Mouse (Mus musculus): ENCODE measurements around the gene Dglucy. TPM values are rescaled to one million over a fixed set of nuclear protein-coding genes. Genes with fewer than 3 reads are reported as not detected.
A peak's percentile ranks its signal among the peaks of the same experiment; 100 is the strongest.

The Dglucy gene
- polyA plus RNA-seq, 1 experiment from 2014 or later: 1.6 TPM

DNA sequence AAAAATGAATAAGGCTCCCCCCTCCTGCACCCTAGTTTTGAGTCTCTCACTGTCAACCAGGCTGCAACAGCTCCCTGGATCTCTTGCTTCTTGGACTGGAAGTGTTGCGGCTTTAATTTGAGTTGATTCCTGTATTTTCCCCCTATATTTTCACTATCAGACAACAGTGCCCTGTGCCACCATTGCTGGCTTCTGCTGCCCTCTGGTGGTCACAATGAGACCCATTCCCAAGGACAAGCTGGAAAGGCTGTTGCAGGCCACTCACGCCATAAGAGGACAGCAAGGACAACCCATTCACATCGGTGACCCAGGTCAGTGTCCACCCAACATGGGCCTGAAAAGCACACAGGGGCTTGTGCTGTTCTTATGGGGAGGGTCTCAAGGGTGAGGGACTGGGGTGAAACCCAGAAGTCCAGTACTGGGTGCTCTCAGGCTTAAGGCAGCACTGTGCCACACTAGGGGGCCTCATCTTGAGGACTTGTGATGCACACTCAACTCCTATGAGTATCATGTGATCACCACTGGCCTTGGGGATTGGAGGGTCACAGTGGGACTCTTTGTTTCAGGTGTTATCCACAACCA lies 62.4 kb downstream of the Dglucy start:
- Histone ChIP-seq H3K27me3 (ENCODE audit: control insufficient read depth, insufficient read depth, low read length) (no peaks in the 10 kb centered on the region), H3K9ac (ENCODE audit: low read depth, low read length) (no peak overlapping the region), H3K27ac (ENCODE audit: low read depth, low read length) (no peak overlapping the region), H3K4me3 (ENCODE audit: low read depth, low read length) (no peak overlapping the region), H3K9me3 (replicated peaks; ENCODE audit: control insufficient read depth, low read length) (no peaks in the 10 kb centered on the region), H3K36me3 (ENCODE audit: control insufficient read depth, insufficient read depth, low read length) (no peaks in the 10 kb centered on the region), H3K4me2 (no peak overlapping the region), H3K4me1 (ENCODE audit: control insufficient read depth, insufficient read depth, low read length) (peaks cover 4% of the 10 kb centered on the region; the same call in 1 of the 2 replicates)
- ATAC-seq (replicated peaks; ENCODE audit: insufficient number of reproducible peaks, low FRiP score, low TSS enrichment): peak; percentile 14; the same call in 1 of the 2 replicates
- WGBS (ENCODE audit: insufficient replicate concordance): 29% methylated on average over 3 of the region's 3 CpGs

DNA sequence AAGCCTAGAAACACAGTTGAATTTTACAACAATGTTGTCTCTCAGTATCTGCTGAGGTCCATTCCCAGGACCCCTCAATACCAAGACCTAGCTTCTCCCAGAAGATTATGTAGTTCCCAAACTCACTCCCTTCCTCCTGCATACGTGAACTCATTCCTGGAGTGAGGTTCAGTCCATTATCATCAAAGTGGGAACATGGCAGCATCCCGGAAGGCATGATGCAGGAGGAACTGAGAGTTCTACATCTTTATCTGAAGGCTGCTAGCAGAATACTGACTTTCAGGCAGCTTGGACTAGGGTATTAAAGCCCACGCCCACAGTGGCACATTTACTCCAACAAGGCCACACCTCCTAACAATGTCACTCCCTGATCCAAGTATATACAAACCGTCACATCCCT lies 64.3 kb downstream of the Dglucy start:
- Histone ChIP-seq H3K9me3 (replicated peaks; ENCODE audit: control insufficient read depth, low read length) (no peaks in the 10 kb centered on the region), H3K4me3 (ENCODE audit: low read depth, low read length) (no peak overlapping the region), H3K27ac (ENCODE audit: low read depth, low read length) (no peak overlapping the region), H3K36me3 (ENCODE audit: control insufficient read depth, insufficient read depth, low read length) (no peaks in the 10 kb centered on the region), H3K4me1 (ENCODE audit: control insufficient read depth, insufficient read depth, low read length) (peaks cover 4% of the 10 kb centered on the region; the same call in 1 of the 2 replicates), H3K27me3 (ENCODE audit: control insufficient read depth, insufficient read depth, low read length) (no peaks in the 10 kb centered on the region), H3K4me2 (no peak overlapping the region), H3K9ac (ENCODE audit: low read depth, low read length) (no peak overlapping the region)
- no peak for ATAC-seq (replicated peaks; ENCODE audit: insufficient number of reproducible peaks, low FRiP score, low TSS enrichment)
- 70% methylated on average over 4 of the region's 4 CpGs for WGBS (ENCODE audit: insufficient replicate concordance)

GRCm38 (mm10) chr12:100844546-100844945 lies 65.7 kb downstream of the Dglucy start:
- H3K9ac ChIP-seq (ENCODE audit: low read depth, low read length): no peak overlapping the region
- H3K4me3 ChIP-seq (ENCODE audit: low read depth, low read length): no peak overlapping the region
- 79% methylated on average over 7 of the region's 7 CpGs for WGBS (ENCODE audit: insufficient replicate concordance)
- H3K27ac ChIP-seq (ENCODE audit: low read depth, low read length): no peak overlapping the region
- H3K27me3 ChIP-seq (ENCODE audit: control insufficient read depth, insufficient read depth, low read length): no peaks in the 10 kb centered on the region
- no peak for ATAC-seq (replicated peaks; ENCODE audit: insufficient number of reproducible peaks, low FRiP score, low TSS enrichment)
- H3K4me2 ChIP-seq: no peak overlapping the region
- H3K36me3 ChIP-seq (ENCODE audit: control insufficient read depth, insufficient read depth, low read length): no peaks in the 10 kb centered on the region
- H3K9me3 ChIP-seq (replicated peaks; ENCODE audit: control insufficient read depth, low read length): no peaks in the 10 kb centered on the region
- no peaks in the 10 kb centered on the region; the same call in 1 of the 2 replicates for H3K4me1 ChIP-seq (ENCODE audit: control insufficient read depth, insufficient read depth, low read length)

DNA sequence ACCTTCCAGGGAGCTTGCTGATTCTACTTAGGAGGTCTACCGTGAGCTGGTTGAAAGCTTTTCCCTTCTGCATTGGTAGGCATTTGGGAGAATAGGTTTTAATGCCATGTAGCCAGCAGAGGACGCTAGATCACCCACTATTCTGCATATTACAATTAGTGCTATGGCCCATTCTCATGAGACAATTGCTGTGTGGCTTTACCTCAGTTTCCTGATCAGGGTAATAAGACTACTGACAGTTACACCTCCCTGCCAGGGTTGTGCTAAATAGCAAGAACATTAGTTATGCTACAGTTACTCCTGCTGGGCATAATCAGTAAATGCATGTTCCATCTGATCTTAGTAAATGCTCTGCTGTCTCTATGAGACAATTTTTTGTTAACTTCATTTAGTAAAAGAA lies 67.0 kb downstream of the Dglucy start:
- 25% methylated on average over 2 of the region's 2 CpGs for WGBS (ENCODE audit: insufficient replicate concordance)
- Histone ChIP-seq H3K4me1 (ENCODE audit: control insufficient read depth, insufficient read depth, low read length) (no peaks in the 10 kb centered on the region), H3K9ac (ENCODE audit: low read depth, low read length) (no peak overlapping the region)

GRCm38 (mm10) chr12:100846566-100846965 lies 67.7 kb downstream of the Dglucy start:
- no peaks in the 10 kb centered on the region for H3K9me3 ChIP-seq (replicated peaks; ENCODE audit: control insufficient read depth, low read length)
- H3K4me3 ChIP-seq (ENCODE audit: low read depth, low read length): no peak overlapping the region
- no peak overlapping the region for H3K27ac ChIP-seq (ENCODE audit: low read depth, low read length)
- H3K36me3 ChIP-seq (ENCODE audit: control insufficient read depth, insufficient read depth, low read length): no peaks in the 10 kb centered on the region
- ATAC-seq (replicated peaks; ENCODE audit: insufficient number of reproducible peaks, low FRiP score, low TSS enrichment): no peak
- H3K4me2 ChIP-seq: no peak overlapping the region
- no peaks in the 10 kb centered on the region for H3K27me3 ChIP-seq (ENCODE audit: control insufficient read depth, insufficient read depth, low read length)
- no peaks in the 10 kb centered on the region for H3K4me1 ChIP-seq (ENCODE audit: control insufficient read depth, insufficient read depth, low read length)
- no peak overlapping the region for H3K9ac ChIP-seq (ENCODE audit: low read depth, low read length)
- WGBS (ENCODE audit: insufficient replicate concordance): 59% methylated on average over 1 of the region's 1 CpGs

More for the DNA sequence above, 67.0 kb downstream of the Dglucy start:
- Histone ChIP-seq H3K4me2 (no peak overlapping the region), H3K27ac (ENCODE audit: low read depth, low read length) (no peak overlapping the region), H3K27me3 (ENCODE audit: control insufficient read depth, insufficient read depth, low read length) (no peaks in the 10 kb centered on the region), H3K9me3 (replicated peaks; ENCODE audit: control insufficient read depth, low read length) (no peaks in the 10 kb centered on the region), H3K4me3 (ENCODE audit: low read depth, low read length) (no peak overlapping the region), H3K36me3 (ENCODE audit: control insufficient read depth, insufficient read depth, low read length) (no peaks in the 10 kb centered on the region)
- ATAC-seq (replicated peaks; ENCODE audit: insufficient number of reproducible peaks, low FRiP score, low TSS enrichment): no peak

- no peak overlapping the region for H3K27ac ChIP-seq (ENCODE audit: low read depth, low read length)
- H3K9me3 ChIP-seq (replicated peaks; ENCODE audit: control insufficient read depth, low read length): no peaks in the 10 kb centered on the region
- no peaks in the 10 kb centered on the region for H3K4me1 ChIP-seq (ENCODE audit: control insufficient read depth, insufficient read depth, low read length)
- H3K4me3 ChIP-seq (ENCODE audit: low read depth, low read length): no peak overlapping the region
- no peak for ATAC-seq (replicated peaks; ENCODE audit: insufficient number of reproducible peaks, low FRiP score, low TSS enrichment)
- H3K9ac ChIP-seq (ENCODE audit: low read depth, low read length): no peak overlapping the region
- WGBS (ENCODE audit: insufficient replicate concordance): 77% methylated on average over 11 of the region's 11 CpGs
- no peaks in the 10 kb centered on the region; the same call in 1 of the 2 replicates for H3K27me3 ChIP-seq (ENCODE audit: control insufficient read depth, insufficient read depth, low read length)
- no peaks in the 10 kb centered on the region for H3K36me3 ChIP-seq (ENCODE audit: control insufficient read depth, insufficient read depth, low read length)
- H3K4me2 ChIP-seq: no peak overlapping the region
These were observed 68.7 kb downstream of the Dglucy start for GRCm38 (mm10) chr12:100847437-100848080.

- H3K36me3 ChIP-seq (ENCODE audit: control insufficient read depth, insufficient read depth, low read length): no peaks in the 10 kb centered on the region
- peaks cover 2% of the 10 kb centered on the region; the same call in 1 of the 2 replicates for H3K27me3 ChIP-seq (ENCODE audit: control insufficient read depth, insufficient read depth, low read length)
- ATAC-seq (replicated peaks; ENCODE audit: insufficient number of reproducible peaks, low FRiP score, low TSS enrichment): no peak
- H3K27ac ChIP-seq (ENCODE audit: low read depth, low read length): no peak overlapping the region
- no peaks in the 10 kb centered on the region for H3K9me3 ChIP-seq (replicated peaks; ENCODE audit: control insufficient read depth, low read length)
- no peak overlapping the region for H3K4me3 ChIP-seq (ENCODE audit: low read depth, low read length)
- H3K9ac ChIP-seq (ENCODE audit: low read depth, low read length): no peak overlapping the region
- no peaks in the 10 kb centered on the region for H3K4me1 ChIP-seq (ENCODE audit: control insufficient read depth, insufficient read depth, low read length)
- 72% methylated on average over 7 of the region's 7 CpGs for WGBS (ENCODE audit: insufficient replicate concordance)
- H3K4me2 ChIP-seq: no peak overlapping the region
These were observed 70.7 kb downstream of the Dglucy start for GRCm38 (mm10) chr12:100849421-100850138.

DNA sequence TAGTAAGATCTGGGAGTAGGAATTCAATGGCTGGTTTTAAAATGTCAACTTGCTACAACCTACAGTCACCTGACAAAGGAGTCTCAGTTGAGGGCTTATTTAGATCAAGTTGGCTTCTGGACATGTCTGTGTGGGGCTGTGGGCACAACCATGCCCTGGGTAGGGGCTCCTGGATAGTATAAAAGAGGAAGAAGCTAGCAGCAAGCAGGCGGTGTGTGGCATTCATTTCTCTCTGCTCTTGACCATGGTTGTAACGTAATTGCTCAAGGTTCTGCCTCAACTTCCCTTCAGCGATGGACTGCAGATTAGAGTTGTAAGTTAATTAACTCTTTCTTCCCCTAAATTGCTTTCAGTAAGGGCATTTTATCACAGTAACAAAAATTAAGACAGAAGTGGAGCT lies 73.5 kb downstream of the Dglucy start:
- Histone ChIP-seq H3K27ac (ENCODE audit: low read depth, low read length) (no peak overlapping the region), H3K9ac (ENCODE audit: low read depth, low read length) (no peak overlapping the region), H3K27me3 (ENCODE audit: control insufficient read depth, insufficient read depth, low read length) (peaks cover 2% of the 10 kb centered on the region; the same call in 1 of the 2 replicates), H3K9me3 (replicated peaks; ENCODE audit: control insufficient read depth, low read length) (no peaks in the 10 kb centered on the region), H3K4me1 (ENCODE audit: control insufficient read depth, insufficient read depth, low read length) (no peaks in the 10 kb centered on the region), H3K4me3 (ENCODE audit: low read depth, low read length) (no peak overlapping the region), H3K36me3 (ENCODE audit: control insufficient read depth, insufficient read depth, low read length) (no peaks in the 10 kb centered on the region), H3K4me2 (no peak overlapping the region)
- WGBS (ENCODE audit: insufficient replicate concordance): 79% methylated on average over 3 of the region's 3 CpGs
- ATAC-seq (replicated peaks; ENCODE audit: insufficient number of reproducible peaks, low FRiP score, low TSS enrichment): no peak

All from heart, embryonic 11.5 days (tissue).